Mouse (Mus musculus): ENCODE data around the gene Zfp784.
"Not testable (repeated sequence)": the region's sequence is repeated elsewhere in the genome, so short reads cannot be mapped to it uniquely, and the experiment has no call there.

DNA sequence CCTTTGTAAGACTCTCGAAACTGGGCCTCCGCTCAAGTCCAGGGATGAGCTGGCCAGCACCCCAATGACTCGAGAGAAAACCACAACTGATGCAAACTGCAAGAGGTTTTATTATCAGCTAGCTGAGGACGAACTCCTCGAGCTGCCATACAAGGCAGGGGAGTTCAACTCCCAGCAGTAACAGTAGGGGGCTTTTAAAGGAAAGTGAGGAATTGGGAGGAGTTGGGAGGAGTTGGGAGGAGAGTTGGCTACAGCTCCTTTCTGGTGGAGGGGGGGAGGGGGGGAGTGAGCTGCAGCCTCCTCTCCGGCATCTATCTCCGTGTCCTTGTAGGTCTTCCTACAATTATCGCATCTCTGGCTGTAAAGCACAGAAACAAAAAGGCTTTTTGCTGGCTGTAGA, 35.4 kb downstream of the Zfp784 start:
- TF ChIP-seq TAL1, GATA1 (IDR thresholded peaks at IDR 0.05; ENCODE audit: low read length): not testable (repeated sequence)

All from erythroblast, embryonic 14.5 days (primary cell).